Mouse (Mus musculus) brain, embryonic 14.5 days (tissue): ENCODE results near the gene Wdr5b.
"Not testable (repeated sequence)": the region's sequence is repeated elsewhere in the genome, so short reads cannot be mapped to it uniquely, and the experiment has no call there.

Source experiments
- CTCF ChIP-seq: fragments of 200-500 bp; IDR thresholded peaks from 2 replicates; pipeline ENCODE4 v1.5.1; 2012; ENCODE audit warnings: inconsistent platforms, mild to moderate bottlenecking, moderate library complexity, borderline replicate concordance; ENCODE audit not compliant: insufficient read depth, insufficient read length; ENCODE audit errors: extremely low read depth
- POLR2A ChIP-seq: fragments of 200-500 bp; IDR thresholded peaks from 2 replicates; pipeline ENCODE4 v1.6.1; 2012; ENCODE audit warnings: mild to moderate bottlenecking, inconsistent platforms, borderline replicate concordance; ENCODE audit not compliant: poor library complexity, insufficient read depth, insufficient read length, severe bottlenecking; ENCODE audit errors: extremely low read depth

- not testable (repeated sequence) for TF ChIP-seq CTCF, POLR2A
Observed at GRCm38 (mm10) chr16:36028120-36028519, 12.9 kb upstream of the Wdr5b start.
